Mouse (Mus musculus) C2C12 (cell line): ENCODE results near the gene Grhl1. TPM values are rescaled to one million over a fixed set of nuclear protein-coding genes. Genes with fewer than 3 reads are reported as not detected.

Experiments used
- H3K27me3 ChIP-seq: one replicate; pipeline ENCODE4 v1.6.1; 2011; ENCODE audit not compliant: control insufficient read depth, insufficient read depth, insufficient read length
- H3K36me3 ChIP-seq: one replicate; pipeline ENCODE4 v1.6.1; 2011; ENCODE audit not compliant: control insufficient read depth, insufficient read depth
- H3K4me3 ChIP-seq: one replicate; pipeline ENCODE4 v1.5.1; 2011; ENCODE audit warnings: mild to moderate bottlenecking, control low read depth; ENCODE audit not compliant: poor library complexity, insufficient read depth, severe bottlenecking
- H3K79me2 ChIP-seq: one replicate; pipeline ENCODE4 v1.6.1; 2011; ENCODE audit not compliant: control insufficient read depth, insufficient read depth
- H3K79me3 ChIP-seq: one replicate; pipeline ENCODE4 v1.6.1; 2011; ENCODE audit warnings: low read depth, control low read depth
- H3ac ChIP-seq: one replicate; pipeline ENCODE3; 2011; ENCODE audit warnings: low read depth; ENCODE audit not compliant: control insufficient read depth, insufficient read length
- CEBPB ChIP-seq: IDR thresholded peaks from one replicate; pipeline ENCODE4 v1.6.1; 2011; ENCODE audit warnings: low read depth, mild to moderate bottlenecking, control low read depth, moderate library complexity
- CTCF ChIP-seq: IDR thresholded peaks from one replicate; pipeline ENCODE4 v1.5.1; 2011; ENCODE audit not compliant: control insufficient read depth, insufficient read depth, insufficient read length
- FOSL1 ChIP-seq: IDR thresholded peaks from one replicate; pipeline ENCODE4 v1.8.0; 2011; ENCODE audit warnings: mild to moderate bottlenecking, low read length; ENCODE audit not compliant: poor library complexity, insufficient read depth, severe bottlenecking
- MAX ChIP-seq: IDR thresholded peaks from one replicate; pipeline ENCODE4 v1.6.1; 2011; ENCODE audit warnings: mild to moderate bottlenecking, control low read depth
- MYOD1 ChIP-seq: IDR thresholded peaks from one replicate; pipeline ENCODE4 v1.6.1; 2011; ENCODE audit warnings: low read depth; ENCODE audit not compliant: control insufficient read depth, insufficient read length
- MYOG ChIP-seq: IDR thresholded peaks from one replicate; pipeline ENCODE4 v1.6.1; 2011; ENCODE audit not compliant: control insufficient read depth, insufficient read length; ENCODE audit errors: extremely low read depth
- USF1 ChIP-seq: IDR thresholded peaks from one replicate; pipeline ENCODE4 v1.6.1; 2011; ENCODE audit warnings: low read depth, mild to moderate bottlenecking, control low read depth, moderate library complexity
- polyA plus RNA-seq: library from polyadenylated mRNA; unstranded; fragments of >200 nt; fragmentation: generic; extraction: Trizol; gene quantifications from one replicate; pipeline ENCODE4 v1.2.1, GENCODE M21; 2012; ENCODE audit warnings: missing spikeins

The Grhl1 gene
- polyA plus RNA-seq, 1 experiment = 0.20 TPM

GRCm38 (mm10) chr12:24612591-24612990 lies 40.5 kb downstream of the Grhl1 start:
- no peaks in the 10 kb centered on the region for H3K79me2 ChIP-seq
- no peaks in the 10 kb centered on the region for H3K36me3 ChIP-seq
- no peak for TF ChIP-seq USF1
- TF ChIP-seq MYOG = no peak
- TF ChIP-seq MYOD1 = no peak
- no peak for TF ChIP-seq FOSL1
- TF ChIP-seq MAX = no peak
- TF ChIP-seq CEBPB = no peak
- no peak for TF ChIP-seq CTCF
- H3K79me3 ChIP-seq = no peaks in the 10 kb centered on the region
- no peak overlapping the region for H3K4me3 ChIP-seq
- no peaks in the 10 kb centered on the region for H3K27me3 ChIP-seq
- no peak overlapping the region for H3ac ChIP-seq

GRCm38 (mm10) chr12:24614452-24615075 lies 42.5 kb downstream of the Grhl1 start:
- Histone ChIP-seq H3ac (no peak overlapping the region), H3K27me3 (no peaks in the 10 kb centered on the region), H3K79me2 (no peaks in the 10 kb centered on the region), H3K36me3 (no peaks in the 10 kb centered on the region), H3K79me3 (no peaks in the 10 kb centered on the region), H3K4me3 (no peak overlapping the region)
- TF ChIP-seq MYOG = no peak
- TF ChIP-seq MAX = no peak
- TF ChIP-seq FOSL1 = no peak
- no peak for TF ChIP-seq USF1
- TF ChIP-seq CEBPB = no peak
- TF ChIP-seq MYOD1 = no peak
- TF ChIP-seq CTCF = no peak

- H3K79me2 ChIP-seq = no peaks in the 10 kb centered on the region
- H3K27me3 ChIP-seq = no peaks in the 10 kb centered on the region
- H3K79me3 ChIP-seq = no peaks in the 10 kb centered on the region
- TF ChIP-seq MYOG (no peak), USF1 (no peak), CEBPB (no peak), FOSL1 (no peak), CTCF (no peak), MAX (no peak), MYOD1 (no peak)
- H3K4me3 ChIP-seq = no peak overlapping the region
- H3ac ChIP-seq = no peak overlapping the region
- H3K36me3 ChIP-seq = no peaks in the 10 kb centered on the region
These were observed 43.1 kb downstream of the Grhl1 start for GRCm38 (mm10) chr12:24615140-24615539.

- no peaks in the 10 kb centered on the region for H3K79me2 ChIP-seq
- H3ac ChIP-seq = no peak overlapping the region
- H3K79me3 ChIP-seq = no peaks in the 10 kb centered on the region
- H3K4me3 ChIP-seq = no peak overlapping the region
- H3K36me3 ChIP-seq = no peaks in the 10 kb centered on the region
- TF ChIP-seq FOSL1 (no peak), MYOG (no peak), MYOD1 (no peak), CEBPB (no peak), CTCF (no peak), USF1 (no peak)
- no peaks in the 10 kb centered on the region for H3K27me3 ChIP-seq
These were observed 47.4 kb downstream of the Grhl1 start for GRCm38 (mm10) chr12:24619436-24619835.

- H3K79me3 ChIP-seq = no peaks in the 10 kb centered on the region
- no peak overlapping the region for H3K4me3 ChIP-seq
- TF ChIP-seq CTCF (no peak), MYOD1 (no peak), MAX (no peak), FOSL1 (no peak), MYOG (no peak), CEBPB (no peak), USF1 (no peak)
These were observed 51.6 kb downstream of the Grhl1 start for GRCm38 (mm10) chr12:24623486-24624251.

GRCm38 (mm10) chr12:24626401-24626800 lies 54.3 kb downstream of the Grhl1 start:
- no peak overlapping the region for H3ac ChIP-seq
- no peaks in the 10 kb centered on the region for H3K79me2 ChIP-seq
- H3K4me3 ChIP-seq = no peak overlapping the region
- H3K36me3 ChIP-seq = no peaks in the 10 kb centered on the region
- TF ChIP-seq MYOG (no peak), CTCF (no peak), MYOD1 (no peak), MAX (no peak), FOSL1 (no peak)
- no peaks in the 10 kb centered on the region for H3K79me3 ChIP-seq
- no peaks in the 10 kb centered on the region for H3K27me3 ChIP-seq

More at GRCm38 (mm10) chr12:24623486-24624251, 51.6 kb downstream of the Grhl1 start:
- H3ac ChIP-seq = no peak overlapping the region
- no peaks in the 10 kb centered on the region for H3K79me2 ChIP-seq
- H3K27me3 ChIP-seq = no peaks in the 10 kb centered on the region
- no peaks in the 10 kb centered on the region for H3K36me3 ChIP-seq
